Mouse (Mus musculus) brain, embryonic 14.5 days (tissue): ENCODE data around the gene Tm4sf5.

ENCODE experiments used
- CTCF ChIP-seq: fragments of 200-500 bp; IDR thresholded peaks from 2 replicates; pipeline ENCODE4 v1.5.1; 2012; ENCODE audit warnings: inconsistent platforms, mild to moderate bottlenecking, moderate library complexity, borderline replicate concordance; ENCODE audit not compliant: insufficient read depth, insufficient read length; ENCODE audit errors: extremely low read depth
- POLR2A ChIP-seq: fragments of 200-500 bp; IDR thresholded peaks from 2 replicates; pipeline ENCODE4 v1.6.1; 2012; ENCODE audit warnings: mild to moderate bottlenecking, inconsistent platforms, borderline replicate concordance; ENCODE audit not compliant: poor library complexity, insufficient read depth, insufficient read length, severe bottlenecking; ENCODE audit errors: extremely low read depth

DNA sequence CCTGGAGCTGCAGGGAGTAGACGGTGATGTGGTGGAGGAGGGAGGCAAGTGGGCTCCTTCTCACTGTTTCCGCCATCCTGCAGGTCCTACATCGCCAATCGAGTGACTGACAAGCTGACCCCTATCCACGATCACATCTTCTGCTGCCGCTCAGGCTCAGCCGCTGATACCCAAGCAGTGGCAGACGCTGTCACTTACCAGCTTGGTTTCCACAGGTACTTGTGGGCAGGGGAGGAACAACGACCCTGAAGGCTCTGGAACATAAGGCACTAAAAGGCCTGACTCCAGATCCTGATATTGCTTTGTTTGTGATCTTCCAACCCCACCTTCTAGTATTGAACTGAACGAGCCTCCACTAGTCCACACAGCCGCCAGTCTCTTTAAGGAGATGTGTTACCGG is 21.2 kb downstream of the Tm4sf5 start:
- TF ChIP-seq POLR2A: no peak
- no peak for TF ChIP-seq CTCF
